Mouse (Mus musculus): ENCODE measurements around the gene Klhl33.
"Not testable (repeated sequence)": the region's sequence is repeated elsewhere in the genome, so short reads cannot be mapped to it uniquely, and the experiment has no call there.

The Klhl33 gene

GRCm38 (mm10) chr14:50897374-50897765 lies at the start of gene Klhl33:
Gene Klhl33 (minus strand): TSS chr14:50897507.
- no peak for DNase-seq (ENCODE audit: low spot score)

GRCm38 (mm10) chr14:50945526-50945925 lies 48.2 kb upstream of the Klhl33 start:
- not testable (repeated sequence) for DNase-seq (ENCODE audit: low spot score)

DNA sequence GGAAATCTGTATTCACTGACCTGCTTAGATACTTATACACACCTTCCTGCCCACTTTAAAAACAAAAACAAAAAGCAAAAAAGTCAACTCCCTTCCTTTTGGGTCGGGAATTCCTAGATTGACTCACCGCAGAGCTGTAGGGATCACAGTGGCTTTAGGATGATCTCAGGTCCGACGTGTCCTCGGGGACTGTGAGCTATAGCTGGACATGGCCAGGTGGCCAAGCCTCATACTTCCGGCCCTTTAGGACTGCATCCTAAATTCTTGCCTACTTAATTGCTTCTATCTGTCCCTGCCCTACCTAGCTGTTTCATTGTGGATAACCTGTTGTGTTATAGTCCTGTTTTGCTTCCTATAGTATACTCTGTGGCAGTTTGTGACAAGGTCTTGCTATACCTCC lies 47.8 kb upstream of the Klhl33 start:
- not testable (repeated sequence) for DNase-seq (ENCODE audit: low spot score)

DNA sequence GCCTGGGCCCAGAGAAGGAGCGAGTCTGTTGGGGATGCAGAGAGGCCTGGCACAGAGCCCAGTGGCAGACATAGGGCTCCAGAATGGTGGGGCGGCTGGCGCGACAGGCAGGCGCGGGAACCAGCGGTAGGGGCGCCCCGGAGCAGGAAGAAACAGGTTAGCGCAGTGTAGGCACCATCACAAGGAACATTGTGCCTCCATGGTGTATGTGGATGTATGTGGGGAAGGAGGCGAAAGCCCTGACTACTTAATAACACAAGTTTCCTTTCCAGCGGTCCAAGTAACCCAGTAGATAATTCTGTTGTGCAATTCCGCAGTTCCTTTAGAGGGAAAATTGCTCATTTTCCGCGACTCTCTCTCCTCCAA lies 47.3 kb upstream of the Klhl33 start:
- DNase-seq (ENCODE audit: low spot score) = not testable (repeated sequence)

GRCm38 (mm10) chr14:50943932-50944667 lies 46.8 kb upstream of the Klhl33 start, which contains the start of gene Gm49342:
Gene Gm49342 (plus strand): TSS chr14:50944517.
- peak; percentile 93 for DNase-seq (ENCODE audit: low spot score)

GRCm38 (mm10) chr14:50938940-50939339 lies 41.6 kb upstream of the Klhl33 start:
- no peak for DNase-seq (ENCODE audit: low spot score)

DNA sequence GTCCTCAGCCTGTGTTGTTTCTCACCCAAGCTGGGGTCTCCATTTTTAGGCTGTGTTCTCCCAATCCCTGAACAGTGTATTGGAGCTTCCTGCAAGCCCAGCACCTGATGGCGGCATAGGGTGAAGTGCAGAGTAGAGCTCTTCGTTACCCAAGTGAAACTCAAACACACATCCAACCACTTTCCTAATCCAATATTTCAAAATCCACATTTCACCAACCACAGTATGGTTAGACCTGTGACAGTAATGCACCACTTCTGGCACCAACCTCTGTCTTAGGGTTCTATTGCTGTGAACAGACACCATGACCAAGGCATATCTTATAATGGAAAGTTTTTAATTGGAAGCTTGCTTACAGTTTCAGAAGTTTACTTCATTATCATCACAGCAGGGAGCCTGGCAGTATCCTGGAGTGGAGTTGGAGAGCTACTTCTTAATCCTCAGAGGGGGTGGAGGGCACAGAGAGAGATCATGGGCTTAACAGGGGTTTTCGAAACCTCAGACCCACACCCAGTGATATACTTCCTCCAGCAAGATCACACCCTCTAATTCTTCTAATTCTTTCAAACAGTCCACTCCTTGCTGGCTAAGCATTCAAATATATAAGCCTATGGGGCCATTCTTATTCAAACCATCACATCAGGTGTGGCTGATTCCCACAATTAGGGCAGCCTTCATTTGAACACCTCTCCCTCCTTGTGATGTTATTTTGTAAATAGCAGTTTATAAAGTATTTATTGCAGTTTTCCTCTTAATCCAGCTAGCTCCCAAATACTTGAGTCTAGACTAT lies 41.0 kb upstream of the Klhl33 start:
- DNase-seq (ENCODE audit: low spot score) = no peak

- no peak for DNase-seq (ENCODE audit: low spot score)
Observed at GRCm38 (mm10) chr14:50936649-50937048, 39.3 kb upstream of the Klhl33 start.

- DNase-seq (ENCODE audit: low spot score) = no peak
Observed at GRCm38 (mm10) chr14:50931493-50932020, 34.2 kb upstream of the Klhl33 start.

GRCm38 (mm10) chr14:50930754-50931492 lies 33.6 kb upstream of the Klhl33 start, which contains the start of the genes Pip4p1 and Pnp:
Gene Pip4p1 (minus strand): TSS chr14:50930856.
Gene Pnp (plus strand): TSS chr14:50931082.
- DNase-seq (ENCODE audit: low spot score) = peak; percentile 99

DNA sequence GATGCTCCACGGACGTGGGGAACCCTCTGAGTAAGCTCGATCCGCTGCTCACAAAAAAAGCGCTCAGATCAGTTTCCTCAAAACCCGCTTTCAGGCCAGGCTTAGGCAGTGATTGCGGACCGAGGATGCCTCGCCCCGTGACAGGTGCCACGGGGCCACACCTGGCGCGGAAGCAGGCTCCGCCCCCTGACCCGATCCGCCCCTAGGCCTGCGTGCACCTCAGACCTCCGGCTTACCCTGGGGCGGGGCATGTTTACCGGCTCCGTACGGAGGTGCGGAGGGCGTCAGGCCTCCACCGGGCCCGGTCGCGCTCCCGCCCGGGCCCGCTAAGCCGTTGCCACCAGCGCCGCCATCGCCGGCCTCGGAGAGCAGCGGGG lies 33.1 kb upstream of the Klhl33 start:
- DNase-seq (ENCODE audit: low spot score) = no peak

DNA sequence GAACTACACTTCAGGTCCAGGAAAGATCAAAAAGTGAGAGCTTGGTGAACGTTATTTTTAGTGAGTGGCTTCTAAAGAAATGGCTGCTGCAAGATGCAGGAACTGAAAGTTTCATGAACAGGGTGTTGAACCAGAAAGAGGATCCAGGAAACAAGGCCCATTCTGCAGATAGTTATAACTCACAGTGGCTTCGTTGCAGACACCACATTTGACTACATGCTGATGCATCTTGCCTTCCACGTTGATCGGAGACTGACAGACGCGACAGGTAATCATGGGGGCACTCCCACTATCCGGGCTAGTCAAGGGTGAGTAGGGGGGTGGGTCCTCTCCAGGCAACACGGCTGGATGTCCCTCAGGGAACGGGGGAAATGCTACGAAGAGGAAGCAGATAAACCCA lies 32.6 kb upstream of the Klhl33 start:
- no peak for DNase-seq (ENCODE audit: low spot score)

- DNase-seq (ENCODE audit: low spot score) = no peak
Observed at GRCm38 (mm10) chr14:50927366-50927765, 30.1 kb upstream of the Klhl33 start.

- DNase-seq (ENCODE audit: low spot score) = no peak
Observed at GRCm38 (mm10) chr14:50925111-50925920, 28.0 kb upstream of the Klhl33 start.

- DNase-seq (ENCODE audit: low spot score) = peak; percentile 92
Observed at GRCm38 (mm10) chr14:50924281-50925064, 27.2 kb upstream of the Klhl33 start, which contains the start of the genes Osgep and Apex1. Gene Osgep (minus strand): TSS chr14:50924893. Gene Apex1 (plus strand): TSS chr14:50924968.

GRCm38 (mm10) chr14:50923437-50923836 lies 26.1 kb upstream of the Klhl33 start:
- DNase-seq (ENCODE audit: low spot score) = not testable (repeated sequence)

DNA sequence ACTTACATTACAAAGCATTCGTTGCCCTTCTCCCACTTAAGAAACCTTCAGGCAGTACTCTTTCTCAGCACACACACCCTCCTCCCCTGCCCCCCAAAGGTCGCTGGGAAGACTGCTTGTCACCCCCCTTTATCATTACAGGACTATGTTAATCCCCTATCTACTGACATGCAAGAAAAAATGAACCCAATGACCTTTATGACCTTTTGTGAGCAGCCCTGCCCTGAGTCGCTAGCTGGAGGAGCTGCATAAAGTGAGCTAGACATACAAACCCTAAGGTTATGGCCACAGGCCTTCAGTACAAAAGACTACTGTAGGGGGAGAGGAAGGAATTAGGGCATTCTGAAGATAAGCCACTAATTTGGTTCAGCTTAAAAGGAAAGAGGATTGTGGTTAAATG lies 14.0 kb upstream of the Klhl33 start:
- DNase-seq (ENCODE audit: low spot score) = no peak

GRCm38 (mm10) chr14:50908126-50908525 lies 10.8 kb upstream of the Klhl33 start:
- no peak for DNase-seq (ENCODE audit: low spot score)

DNA sequence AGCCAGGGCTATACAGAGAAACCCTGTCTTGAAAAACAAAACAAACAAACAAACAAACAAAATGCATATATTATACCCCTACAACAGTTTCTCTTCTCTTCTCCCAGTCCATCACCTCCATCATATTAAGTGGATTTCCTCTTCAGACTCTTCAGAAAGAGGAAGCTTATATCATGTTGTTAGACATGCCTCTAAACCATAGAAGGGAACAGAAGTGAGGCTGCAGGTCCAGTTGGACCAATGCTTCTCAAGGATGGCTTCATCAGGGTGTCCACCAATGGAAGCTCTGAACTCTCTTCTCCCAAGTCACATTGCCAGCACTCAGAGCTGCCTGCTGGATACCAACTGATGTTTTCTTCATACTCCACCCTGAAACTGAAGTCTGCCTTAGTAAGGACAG lies 8.0 kb upstream of the Klhl33 start:
- not testable (repeated sequence) for DNase-seq (ENCODE audit: low spot score)

DNA sequence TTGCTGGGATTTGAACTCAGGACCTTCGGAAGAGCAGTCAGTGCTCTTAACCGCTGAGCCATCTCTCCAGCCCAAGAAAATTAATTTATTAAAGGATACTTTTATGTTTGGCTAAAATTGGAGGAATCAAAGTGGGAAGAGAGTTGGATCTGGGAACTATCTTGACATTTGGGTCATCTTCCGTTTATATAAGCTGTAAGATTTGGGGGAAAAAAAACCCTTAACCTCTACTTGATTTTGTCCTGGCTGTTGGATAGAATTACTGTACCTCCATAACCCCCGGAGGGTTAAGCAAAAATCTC lies 7.5 kb upstream of the Klhl33 start:
- no peak for DNase-seq (ENCODE audit: low spot score)

All from ovary, adult 18-20 months (tissue).